Mouse (Mus musculus) heart, adult 2 months (tissue): Measurements from ENCODE around the gene Hcfc2.

Experiments
- CTCF ChIP-seq: fragments of 200-600 bp; IDR thresholded peaks from 2 replicates; pipeline ENCODE4 v1.8.1; 2022; ENCODE audit warnings: antibody characterized with exemption, mild to moderate bottlenecking, moderate library complexity
- EP300 ChIP-seq: fragments of 200-500 bp; IDR thresholded peaks from 2 replicates; pipeline ENCODE4 v1.6.1; 2011; ENCODE audit warnings: low read depth, low read length, control low read depth; ENCODE audit not compliant: insufficient read depth
- POLR2A ChIP-seq: fragments of 200-500 bp; IDR thresholded peaks from 2 replicates; pipeline ENCODE4 v1.6.1; 2011; ENCODE audit warnings: mild to moderate bottlenecking, low read depth, low read length, control low read depth; ENCODE audit not compliant: insufficient read depth

DNA sequence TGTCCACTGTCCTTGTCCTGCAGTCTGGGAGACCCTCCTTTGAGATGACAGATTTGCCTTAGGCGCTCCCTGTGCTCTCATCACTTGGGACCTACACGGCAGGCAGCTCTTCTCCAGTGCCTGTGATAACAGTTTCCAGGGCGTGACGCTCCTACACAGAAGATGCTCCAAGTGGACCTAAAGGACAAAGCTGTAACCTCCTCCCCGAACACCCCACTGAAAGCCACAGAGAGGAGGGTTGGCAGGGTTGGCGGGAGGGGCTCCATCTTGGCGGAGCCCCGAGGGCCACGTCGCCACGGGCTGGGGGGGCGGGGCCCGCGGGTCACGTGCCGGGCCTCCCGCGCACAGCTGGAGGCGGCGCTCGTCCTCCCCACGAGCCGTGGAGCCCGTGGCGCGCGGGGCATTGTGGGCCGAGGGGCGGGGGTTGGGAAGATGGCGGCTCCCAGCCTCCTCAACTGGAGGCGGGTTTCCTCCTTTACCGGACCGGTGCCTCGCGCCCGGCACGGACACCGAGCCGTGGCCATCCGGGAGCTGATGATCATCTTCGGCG is 2.8 kb downstream of the Hcfc2 start:
- TF ChIP-seq CTCF, result no peak
- no peak for TF ChIP-seq EP300
- peak; percentile 63 for TF ChIP-seq POLR2A
